Mouse (Mus musculus) cerebellum, postnatal 4 days (tissue): ENCODE data around the gene Cib1.

Experiments
- DNase-seq, 2 experiments: peaks; one replicate each; pipeline ENCODE4 v3.0.0; 2022; ENCODE audit warnings: low spot score in 2 of 2, mixed read lengths in 1 of 2

The Cib1 gene

DNA sequence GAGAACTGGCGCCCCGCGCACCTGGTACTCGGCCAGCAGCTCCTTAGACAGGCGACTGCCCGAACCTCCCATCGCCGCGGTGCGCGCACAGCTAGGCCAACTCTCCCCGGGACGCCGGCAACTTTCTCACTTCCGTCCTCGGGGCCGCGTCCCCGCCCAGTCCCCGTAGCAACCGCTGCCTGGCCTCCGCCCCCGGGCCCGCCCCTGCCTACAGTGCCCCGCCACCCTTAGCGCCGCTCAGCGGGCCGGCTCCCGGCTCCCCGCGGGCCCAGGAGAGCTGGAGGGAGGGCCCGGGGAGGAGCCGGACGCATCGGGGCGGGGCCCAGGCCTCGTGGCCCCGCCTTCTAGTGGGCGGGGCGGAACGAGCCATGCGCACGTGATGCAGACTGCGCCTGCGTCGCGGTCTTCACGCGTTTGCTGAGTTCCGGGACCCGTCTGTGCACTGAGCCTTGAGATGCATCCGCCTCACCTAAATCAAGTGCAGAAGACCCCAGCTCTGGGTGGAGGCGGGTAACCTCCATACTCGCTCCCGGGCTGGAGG, at the start of gene Cib1, which contains the start of gene Gdpgp1:
TSS of gene Cib1 (minus strand) at position 325 of the 541 bp plus-strand sequence.
TSS of gene Gdpgp1 (plus strand) at position 377 of the 541 bp plus-strand sequence.
- DNase-seq: peak; percentile 82 to 93

DNA sequence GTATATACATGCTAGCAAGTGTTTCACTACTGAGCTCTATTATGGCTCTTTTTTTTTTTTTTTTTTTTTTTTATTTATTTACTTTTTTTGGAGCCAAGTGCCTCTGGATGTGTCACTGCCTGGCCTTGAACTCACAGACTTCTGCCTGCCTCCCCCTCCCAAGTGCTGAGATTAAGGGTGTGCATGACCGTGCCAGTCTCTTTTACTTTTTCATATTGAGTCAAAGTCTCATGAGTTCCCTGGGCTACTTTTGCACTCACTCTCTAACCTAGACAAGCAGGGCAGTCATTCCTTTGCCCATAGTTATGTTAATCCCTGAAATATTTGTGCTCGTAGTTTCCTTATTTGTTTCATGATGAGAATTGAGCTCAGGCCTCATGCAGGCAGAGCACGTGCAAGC, 49.0 kb upstream of the Cib1 start:
- no peak for DNase-seq

DNA sequence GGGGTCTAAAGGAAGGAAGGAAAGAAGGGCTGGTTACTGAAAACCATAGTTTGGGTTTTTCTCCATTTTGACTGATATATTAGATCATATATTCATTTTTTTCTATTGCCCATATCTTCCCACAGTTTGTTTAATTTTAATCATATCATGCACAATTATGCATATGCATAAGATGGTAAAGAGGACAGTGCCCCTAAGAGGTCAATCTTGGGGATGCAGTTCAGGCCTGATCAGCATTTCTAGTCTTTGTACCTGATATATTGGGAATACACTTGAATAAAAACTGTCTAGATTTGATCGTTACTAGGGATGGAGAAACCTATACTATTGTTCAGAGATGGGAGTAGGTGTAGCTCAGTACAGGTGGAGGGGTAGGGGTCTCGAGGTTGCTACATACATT, 48.4 kb upstream of the Cib1 start:
- no peak for DNase-seq

DNA sequence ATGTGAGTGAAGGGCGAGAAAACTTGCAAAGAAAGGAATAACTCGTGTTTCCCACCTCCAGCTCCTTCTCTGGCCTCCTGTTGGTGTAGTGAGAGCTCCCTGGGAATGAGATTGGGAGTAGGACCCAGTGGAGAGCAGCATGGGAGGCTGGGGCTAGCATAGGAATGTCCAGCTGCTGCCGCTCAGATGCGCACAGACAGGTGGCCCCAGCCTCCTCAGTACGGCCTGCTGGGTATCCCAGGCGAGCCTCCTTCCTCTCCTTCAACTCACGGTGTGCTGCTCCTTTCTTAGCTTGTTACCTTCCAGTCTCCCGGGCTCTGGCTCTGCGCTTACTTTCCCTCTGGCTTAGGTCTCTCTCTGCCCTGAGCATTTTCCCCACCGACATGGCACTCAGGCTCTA, 47.4 kb upstream of the Cib1 start:
- no peak for DNase-seq

DNA sequence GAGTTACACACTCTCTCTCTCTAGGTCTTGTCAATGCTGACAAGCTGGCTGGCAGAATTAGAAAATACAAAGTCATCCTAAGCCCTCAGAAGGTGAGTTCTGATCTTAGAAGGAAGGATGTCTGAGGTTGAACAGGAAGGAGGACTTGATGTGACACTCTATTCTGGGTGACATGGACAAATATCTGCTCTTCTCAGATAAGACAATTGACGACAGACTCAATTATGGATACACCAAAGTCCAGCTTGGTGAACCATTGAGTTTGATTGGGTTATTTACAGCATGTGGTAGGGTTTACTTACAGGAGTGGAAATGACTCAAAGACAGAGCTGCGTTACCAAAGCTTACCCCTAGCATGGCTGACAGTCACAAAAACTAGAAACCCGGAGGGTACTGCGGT, 43.8 kb upstream of the Cib1 start:
- DNase-seq: no peak

DNA sequence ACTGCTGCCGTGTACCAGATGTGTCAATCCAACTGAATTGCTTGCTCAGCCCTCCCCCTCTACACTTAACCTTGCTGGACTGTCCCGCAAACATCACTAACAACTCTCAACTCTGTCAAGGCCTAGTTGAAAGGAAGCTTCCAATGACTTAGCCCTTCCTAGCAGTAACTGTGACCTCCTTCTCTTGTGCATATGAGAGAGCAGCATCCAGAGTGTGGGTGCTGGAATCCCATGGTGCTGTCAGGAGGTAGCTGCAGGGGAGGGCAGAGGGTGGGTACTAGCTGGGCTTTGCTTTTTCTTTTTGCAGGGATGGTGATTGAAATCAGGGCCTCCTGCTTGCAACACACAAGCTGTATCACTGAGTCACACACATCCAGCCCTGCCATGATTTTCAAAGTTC, 40.8 kb upstream of the Cib1 start:
- DNase-seq: no peak

DNA sequence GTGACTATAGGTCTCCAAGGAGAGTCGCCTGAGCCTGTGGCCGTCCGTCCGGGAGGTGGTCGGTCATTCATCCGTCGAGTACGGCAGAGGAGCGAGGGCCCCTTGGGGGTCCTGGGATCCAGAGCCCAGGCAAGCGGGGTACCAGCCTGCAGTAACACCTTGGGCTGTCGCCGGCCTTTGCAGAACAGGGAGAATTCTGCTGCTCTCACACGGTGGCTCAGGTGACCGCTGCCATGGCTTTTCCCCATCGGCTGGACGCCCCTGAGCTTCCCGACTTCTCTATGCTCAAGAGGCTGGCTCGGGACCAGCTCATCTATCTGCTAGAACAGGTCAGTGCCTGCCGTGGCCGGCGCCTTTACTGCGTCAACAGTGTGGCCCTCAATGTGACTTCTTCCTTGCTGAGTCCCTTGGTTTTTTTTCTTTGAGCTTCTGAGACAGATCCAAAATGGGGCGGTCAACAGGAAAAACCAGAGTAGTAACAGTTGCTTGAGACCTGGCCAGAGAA, 37.2 kb upstream of the Cib1 start:
- DNase-seq: no peak

DNA sequence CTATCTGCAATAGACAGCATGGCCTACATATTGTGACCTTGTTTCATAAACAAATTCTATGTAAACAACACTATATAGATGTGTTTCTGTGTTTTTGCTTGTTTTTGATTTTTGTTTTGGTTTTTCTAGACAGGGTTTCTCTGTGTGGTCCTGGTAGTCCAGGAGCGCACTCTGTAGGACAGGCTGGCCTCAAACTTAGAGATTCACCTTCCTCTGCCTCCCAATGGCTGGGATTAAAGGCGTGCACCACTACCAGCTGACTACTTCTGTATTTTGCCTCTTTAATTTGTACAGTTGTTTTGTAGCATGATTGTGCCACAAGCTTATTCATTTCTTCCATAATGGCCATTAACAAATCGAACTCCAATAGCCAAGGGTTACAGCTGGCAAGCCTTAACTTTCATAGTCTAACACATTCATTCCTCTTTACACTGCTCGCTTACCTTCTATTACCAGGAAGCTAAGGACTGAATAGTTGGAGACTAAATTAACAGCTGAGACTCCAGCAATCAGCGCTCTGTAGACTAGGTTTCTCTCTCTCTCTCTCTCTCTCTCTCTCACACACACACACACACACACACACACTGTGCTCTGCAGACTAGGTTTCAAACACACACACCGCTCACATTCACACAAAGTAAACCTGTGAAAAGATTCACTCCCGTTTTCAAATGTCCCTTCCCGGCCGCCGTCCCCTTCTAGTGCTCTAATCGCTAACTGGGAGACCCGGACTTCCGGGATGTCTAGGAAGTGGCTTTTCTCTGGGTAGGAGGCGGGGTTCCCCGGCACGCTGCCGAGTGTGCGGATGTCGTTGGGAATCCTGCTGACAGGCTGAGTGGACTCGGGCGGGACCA, 36.5 kb upstream of the Cib1 start, which contains the start of gene Vps33b:
TSS of gene Vps33b (plus strand) at position 753 of the 854 bp plus-strand sequence.
- peak; percentile 95 to 97 for DNase-seq

DNA sequence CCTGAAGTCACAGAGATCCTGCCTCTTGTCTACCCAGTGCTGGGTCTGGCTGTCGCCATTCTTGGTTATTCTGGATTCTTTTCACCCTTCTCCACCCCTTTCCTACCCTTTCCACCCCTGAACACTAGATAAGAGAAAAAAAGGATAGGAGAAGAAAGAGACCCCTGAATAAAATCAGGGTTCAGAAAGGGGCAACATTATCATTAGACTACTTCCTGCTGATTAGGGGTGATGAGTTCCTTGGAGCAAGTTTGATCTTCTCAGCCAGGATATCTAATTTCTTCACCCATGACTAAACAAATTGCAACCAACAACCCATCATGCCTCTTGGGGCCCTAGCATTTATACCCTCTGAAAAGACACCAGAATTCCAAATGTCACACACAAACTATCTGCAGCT, 35.2 kb upstream of the Cib1 start:
- no peak for DNase-seq

DNA sequence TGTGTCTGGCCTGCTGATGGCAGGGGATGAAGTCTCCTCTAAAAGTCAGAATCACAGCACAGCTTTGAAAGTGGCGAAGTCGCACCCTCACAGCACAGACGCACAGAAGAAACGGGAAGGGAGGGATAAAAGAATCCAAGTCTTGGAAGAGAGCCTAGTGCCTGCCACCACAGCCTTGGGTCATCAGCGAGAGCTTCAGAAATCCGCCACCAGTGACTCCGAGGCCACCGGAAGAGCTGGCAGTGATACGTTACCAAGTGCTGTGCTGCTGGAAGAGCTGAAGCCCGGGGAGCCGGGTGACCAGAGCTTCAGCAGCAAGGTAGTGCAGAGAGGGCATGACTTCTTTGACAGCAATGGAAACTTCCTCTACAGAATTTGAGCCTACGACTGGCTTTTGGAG, 32.0 kb upstream of the Cib1 start:
- no peak for DNase-seq

DNA sequence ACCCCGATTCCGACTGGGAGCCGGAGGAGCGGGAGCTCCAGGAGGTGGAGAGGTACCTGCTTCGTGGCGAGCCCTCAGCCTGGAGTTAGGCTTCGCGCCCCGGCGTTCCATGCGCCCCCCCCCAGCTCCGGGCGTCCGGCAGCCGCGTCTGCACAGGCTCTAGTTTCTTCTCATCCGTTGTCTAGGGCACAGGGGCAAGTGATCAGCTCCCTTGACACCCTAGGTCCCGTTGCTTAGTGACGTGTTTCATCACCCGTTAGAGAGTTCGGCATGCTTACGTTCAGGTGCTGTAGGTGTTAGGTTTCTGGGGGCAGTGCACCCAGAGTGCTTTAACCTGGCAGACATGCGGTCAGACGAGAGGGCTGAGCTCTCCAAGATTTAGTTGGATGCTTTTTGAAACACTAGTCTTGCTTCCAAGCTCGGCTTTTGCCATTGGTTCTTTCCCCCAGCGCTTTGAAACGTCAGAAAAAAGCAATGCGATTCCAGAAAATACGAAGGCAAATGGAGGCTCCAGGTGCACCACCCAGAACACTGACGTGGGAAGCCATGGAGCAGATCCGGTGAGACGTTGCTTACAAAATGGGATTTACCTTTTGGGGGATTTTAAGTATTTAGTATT, 28.9 kb upstream of the Cib1 start:
- DNase-seq: no peak

DNA sequence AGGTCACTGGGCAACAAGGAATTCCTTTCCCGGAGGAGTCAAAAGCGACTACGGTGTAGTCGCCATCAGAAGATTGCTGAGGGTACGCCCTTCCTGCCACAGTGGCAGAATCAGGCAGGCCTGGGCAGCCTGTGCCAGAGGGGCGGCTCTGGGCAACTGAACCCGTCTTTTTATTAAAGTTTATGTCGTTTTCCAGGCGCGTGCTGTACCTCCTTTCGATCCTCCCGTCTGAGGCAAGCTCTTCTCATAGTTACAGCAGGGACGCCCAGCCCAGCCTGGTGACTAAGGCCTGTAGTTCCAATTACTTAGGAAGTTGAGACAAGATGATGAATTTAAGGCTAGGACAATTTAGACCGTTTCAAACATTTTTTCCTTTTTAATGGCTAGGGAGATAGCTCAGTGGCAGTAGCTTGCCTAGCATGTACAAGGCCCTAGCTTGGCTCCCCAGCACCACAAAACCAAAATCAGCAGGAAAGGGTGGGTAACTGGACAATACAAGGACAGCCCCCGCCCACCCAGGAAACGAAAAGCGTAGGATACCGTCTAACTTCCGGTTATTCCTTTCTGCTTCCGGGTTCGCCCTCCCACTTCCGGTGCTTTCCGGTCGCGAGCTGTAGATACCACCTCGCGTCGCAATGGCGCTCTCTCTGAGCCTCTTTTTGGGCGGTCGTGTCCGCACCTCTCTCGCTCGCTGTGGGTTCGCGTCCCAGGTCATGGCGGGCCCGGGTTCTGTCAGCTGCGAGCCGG, 28.2 kb upstream of the Cib1 start, which contains the start of gene Ngrn:
TSS of gene Ngrn (plus strand) at position 591 of the 747 bp plus-strand sequence.
- DNase-seq: peak; percentile 53 to 79

DNA sequence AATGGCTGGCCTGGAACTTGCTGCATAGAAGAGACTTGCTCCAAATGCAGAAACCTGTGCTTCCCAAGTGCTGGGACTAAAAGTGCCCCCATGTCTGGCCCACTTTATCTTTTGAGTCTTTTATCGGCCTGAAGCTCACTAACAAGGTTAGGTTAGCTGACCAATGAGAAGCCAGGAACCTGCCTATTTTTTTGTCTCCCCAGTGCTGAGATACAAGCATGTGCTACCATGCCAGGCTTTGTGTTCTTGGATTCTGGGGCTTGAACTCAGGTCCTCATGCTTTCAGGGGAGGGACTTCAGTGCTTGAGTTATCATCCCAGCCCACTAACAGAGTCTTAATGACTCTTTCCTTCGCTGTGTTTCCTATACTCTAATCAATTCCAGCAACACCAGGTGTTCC, 25.1 kb upstream of the Cib1 start:
- no peak for DNase-seq

DNA sequence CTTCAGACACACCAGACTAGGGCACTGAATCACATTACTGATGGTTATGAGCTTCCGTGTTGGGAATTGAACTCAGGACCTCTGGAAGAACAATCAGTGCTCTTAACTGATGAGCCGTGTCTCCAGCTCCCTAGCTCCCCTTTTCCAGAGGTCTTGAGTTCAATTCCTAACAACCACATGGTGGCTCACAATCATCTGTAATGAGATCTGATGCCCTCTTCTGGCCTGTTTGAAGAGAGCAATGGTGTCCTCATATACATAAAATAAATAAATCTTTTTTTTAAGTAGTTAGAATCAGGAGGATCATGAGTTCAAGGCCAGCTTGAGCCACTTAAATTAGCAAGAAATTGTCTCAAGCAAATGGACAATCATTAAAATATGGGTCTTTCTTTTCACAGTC, 23.4 kb upstream of the Cib1 start:
- DNase-seq: no peak

DNA sequence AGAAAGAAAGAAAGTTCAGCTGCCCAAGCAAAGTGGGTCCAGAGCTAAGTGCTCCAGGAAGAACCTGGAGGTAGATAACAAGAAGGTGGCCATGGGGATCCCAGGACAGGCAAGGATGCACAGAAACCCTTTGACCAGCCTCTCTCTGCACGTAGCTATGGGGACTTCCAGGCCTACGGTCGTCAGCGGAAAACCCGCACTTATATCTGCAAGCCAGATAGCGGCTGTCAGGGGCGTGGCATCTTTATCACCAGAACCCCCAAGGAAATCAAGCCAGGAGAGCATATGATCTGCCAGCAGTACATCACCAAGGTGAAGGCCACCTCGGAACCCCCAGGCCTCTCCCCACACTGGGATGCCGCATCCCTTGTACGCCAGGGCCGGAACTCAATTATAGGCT, 20.3 kb upstream of the Cib1 start:
- no peak for DNase-seq

DNA sequence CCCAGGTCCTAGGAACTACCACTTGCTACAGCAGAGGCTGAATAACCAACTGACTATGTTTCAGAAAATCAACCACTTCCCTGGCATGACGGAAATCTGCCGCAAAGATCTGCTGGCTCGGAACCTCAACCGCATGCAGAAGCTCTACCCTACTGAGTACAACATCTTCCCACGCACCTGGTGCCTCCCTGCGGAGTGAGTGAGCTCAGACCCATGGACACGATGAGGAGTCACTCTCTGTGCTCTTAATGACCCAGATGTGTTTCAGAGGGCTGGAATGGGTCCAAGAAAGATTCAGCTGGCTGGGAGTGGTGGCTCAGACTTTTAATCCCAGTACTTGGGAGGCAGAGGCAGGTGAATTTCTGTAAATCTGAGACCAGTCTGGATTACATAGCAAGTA, 19.8 kb upstream of the Cib1 start:
- DNase-seq: no peak

DNA sequence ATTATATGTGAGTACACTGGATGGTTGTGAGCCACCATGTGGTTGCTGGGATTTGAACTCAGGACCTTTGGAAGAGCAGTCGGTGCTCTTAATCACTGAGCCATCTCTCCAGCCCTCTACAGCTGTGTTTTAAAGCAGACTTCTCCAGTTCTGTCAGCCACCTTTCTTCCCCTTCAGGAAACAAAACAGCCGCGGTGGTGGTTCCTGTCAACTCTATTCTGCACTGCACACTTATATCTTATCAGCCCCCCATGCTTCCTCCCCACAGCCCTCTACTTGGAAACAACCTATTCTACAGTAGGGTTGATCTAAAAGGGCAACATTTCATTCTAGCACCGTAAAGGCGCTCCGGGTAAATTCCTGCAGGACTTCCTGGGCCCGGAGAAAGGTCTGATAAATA, 14.2 kb upstream of the Cib1 start:
- no peak for DNase-seq

DNA sequence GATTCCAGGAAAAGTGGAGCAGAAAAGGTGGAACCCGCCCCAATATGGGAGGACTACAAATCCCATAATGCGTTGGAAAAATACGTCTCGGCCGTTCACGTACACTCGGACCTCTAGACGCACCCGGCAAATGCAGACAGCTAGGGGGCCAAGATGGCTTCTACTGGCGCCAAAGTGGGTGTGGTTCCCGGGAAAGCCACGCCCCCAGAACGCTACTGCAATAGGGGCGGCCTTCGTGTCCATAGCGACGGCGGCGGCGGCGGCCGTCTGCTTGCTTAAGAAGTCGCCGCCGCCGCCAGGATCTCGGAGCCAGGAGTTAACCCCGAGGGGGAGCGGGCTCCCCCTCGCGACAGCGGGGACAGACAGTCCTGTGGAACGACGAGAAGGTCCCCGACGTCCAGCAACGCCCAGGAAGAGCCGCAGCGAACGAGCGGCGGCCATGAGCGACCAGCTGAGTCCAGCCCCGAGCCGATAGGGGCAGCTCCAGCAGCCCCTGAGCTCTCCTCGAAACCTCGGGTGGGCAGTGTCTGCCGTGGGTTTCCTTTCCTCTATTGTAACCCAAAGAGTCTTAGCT, 13.6 kb upstream of the Cib1 start, which contains the start of gene Ttll13:
TSS of gene Ttll13 (plus strand) at position 229 of the 574 bp plus-strand sequence.
- peak; percentile 90 to 96 for DNase-seq

DNA sequence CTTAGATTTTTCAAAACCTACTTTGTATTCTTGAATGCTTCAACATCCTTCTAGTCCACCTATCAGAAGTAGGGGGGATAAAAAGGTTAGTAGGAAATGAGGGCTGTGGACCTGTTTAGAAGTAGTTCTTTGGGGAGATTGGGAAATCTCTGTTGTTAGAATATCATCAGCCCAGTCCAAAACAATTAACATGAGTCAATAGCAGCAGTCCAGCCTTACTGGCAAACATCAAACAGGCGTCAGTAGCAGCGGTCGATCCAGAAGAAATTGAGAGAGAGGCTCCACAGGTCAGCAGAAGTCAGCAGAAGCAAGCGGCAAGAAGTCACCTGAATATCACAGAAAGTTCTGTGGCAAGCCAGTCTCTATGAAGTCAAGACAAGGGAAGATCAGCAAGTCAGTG, 12.2 kb upstream of the Cib1 start:
- no peak for DNase-seq

DNA sequence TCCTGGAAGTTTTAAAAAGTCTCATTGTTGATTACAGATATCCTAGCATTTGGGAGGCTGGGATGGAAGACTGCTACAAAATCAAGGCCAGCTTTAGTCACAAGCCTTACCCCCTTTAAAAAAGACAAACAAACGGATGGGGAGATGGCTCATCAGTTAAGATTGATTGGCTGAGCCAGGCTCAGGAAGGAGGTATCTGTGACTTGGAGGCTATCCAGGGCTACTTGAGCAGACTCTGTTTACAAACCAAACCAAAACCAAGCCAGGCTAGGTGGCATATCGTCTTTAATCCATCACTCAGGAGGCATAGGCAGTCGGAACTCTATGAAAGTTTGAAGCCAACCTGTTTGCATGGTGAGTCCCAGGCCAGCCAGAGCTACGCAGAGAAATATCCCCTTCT, 9.0 kb upstream of the Cib1 start:
- DNase-seq: no peak

DNA sequence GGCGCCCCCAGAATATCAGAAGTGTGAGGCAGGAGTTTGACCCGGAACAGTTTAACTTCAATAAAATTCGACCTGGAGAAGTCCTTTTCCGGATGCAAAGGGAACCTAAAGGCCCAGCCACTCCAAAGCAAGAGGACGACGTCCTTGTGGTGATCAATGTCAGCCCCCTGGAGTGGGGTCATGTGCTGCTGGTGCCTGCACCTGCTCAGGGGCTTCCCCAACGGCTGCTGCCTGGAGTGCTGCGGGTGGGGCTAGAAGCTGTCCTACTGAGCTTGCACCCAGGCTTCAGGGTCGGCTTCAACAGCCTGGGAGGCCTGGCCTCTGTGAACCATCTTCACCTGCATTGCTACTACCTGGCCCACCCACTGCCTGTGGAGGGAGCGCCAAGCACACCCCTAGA, 5.9 kb upstream of the Cib1 start:
- no peak for DNase-seq
